Mouse (Mus musculus) heart, embryonic 16.5 days (tissue): ENCODE measurements around the gene Zdhhc5. TPM values are rescaled to one million over a fixed set of nuclear protein-coding genes. Genes with fewer than 3 reads are reported as not detected.

Source experiments
- ATAC-seq: fragments of 200-750 bp; cut with Nextera tagmentation; replicated peaks from 2 replicates; pipeline ENCODE4 v1.8.0; 2017; ENCODE audit warnings: moderate number of reproducible peaks; ENCODE audit not compliant: insufficient read depth, low FRiP score; ENCODE audit errors: extremely low read depth
- H3K27ac ChIP-seq: fragments of 300-500 bp; sonication (generic); 2 replicates; pipeline ENCODE4 v1.5.1; 2014; ENCODE audit warnings: mild to moderate bottlenecking, low read length, control low read depth, moderate library complexity
- H3K27me3 ChIP-seq: fragments of 300-500 bp; sonication (generic); 2 replicates; pipeline ENCODE4 v1.6.1; 2014; ENCODE audit warnings: low read length, mixed read lengths; ENCODE audit not compliant: control insufficient read depth, insufficient read depth
- H3K36me3 ChIP-seq: fragments of 300-500 bp; sonication (generic); 2 replicates; pipeline ENCODE4 v1.6.1; 2014; ENCODE audit not compliant: control insufficient read depth, insufficient read depth
- H3K4me1 ChIP-seq: fragments of 300-500 bp; sonication (generic); 2 replicates; pipeline ENCODE4 v1.6.1; 2014; ENCODE audit warnings: low read length, mixed read lengths; ENCODE audit not compliant: control insufficient read depth, insufficient read depth
- H3K4me2 ChIP-seq: fragments of 300-500 bp; sonication (generic); 2 replicates; pipeline ENCODE4 v1.6.1; 2014; ENCODE audit warnings: low read depth, mild to moderate bottlenecking, control low read depth, low read length
- H3K4me3 ChIP-seq: fragments of 300-500 bp; sonication (generic); 2 replicates; pipeline ENCODE4 v1.5.1; 2014; ENCODE audit warnings: mild to moderate bottlenecking, control low read depth, low read length
- H3K9ac ChIP-seq: fragments of 300-500 bp; sonication (generic); 2 replicates; pipeline ENCODE4 v1.6.1; 2014; ENCODE audit warnings: low read length, control low read depth
- H3K9me3 ChIP-seq: fragments of 300-500 bp; sonication (generic); replicated peaks from 2 replicates; pipeline ENCODE4 v1.6.1; 2016; ENCODE audit warnings: low read length; ENCODE audit not compliant: control insufficient read depth
- WGBS: fragments of 180-500 bp; shearing (Covaris S2); extraction: QIAGEN DNeasy Blood & Tissue Kit; methylation state at CpG from one replicate; pipeline ENCODE4 v1.1.7; 2014; 5-methylcytosine and 5-hydroxymethylcytosine counted together
- polyA plus RNA-seq: library from polyadenylated mRNA; unstranded; fragments of >200 nt; fragmentation: Nextera tagmentation; extraction: Ambion mirVana; gene quantifications from 2 replicates; pipeline ENCODE4 v1.2.1, GENCODE M21; 2015

Zdhhc5 gene
- 21.7 and 22.7 TPM in 2 replicates for polyA plus RNA-seq

DNA sequence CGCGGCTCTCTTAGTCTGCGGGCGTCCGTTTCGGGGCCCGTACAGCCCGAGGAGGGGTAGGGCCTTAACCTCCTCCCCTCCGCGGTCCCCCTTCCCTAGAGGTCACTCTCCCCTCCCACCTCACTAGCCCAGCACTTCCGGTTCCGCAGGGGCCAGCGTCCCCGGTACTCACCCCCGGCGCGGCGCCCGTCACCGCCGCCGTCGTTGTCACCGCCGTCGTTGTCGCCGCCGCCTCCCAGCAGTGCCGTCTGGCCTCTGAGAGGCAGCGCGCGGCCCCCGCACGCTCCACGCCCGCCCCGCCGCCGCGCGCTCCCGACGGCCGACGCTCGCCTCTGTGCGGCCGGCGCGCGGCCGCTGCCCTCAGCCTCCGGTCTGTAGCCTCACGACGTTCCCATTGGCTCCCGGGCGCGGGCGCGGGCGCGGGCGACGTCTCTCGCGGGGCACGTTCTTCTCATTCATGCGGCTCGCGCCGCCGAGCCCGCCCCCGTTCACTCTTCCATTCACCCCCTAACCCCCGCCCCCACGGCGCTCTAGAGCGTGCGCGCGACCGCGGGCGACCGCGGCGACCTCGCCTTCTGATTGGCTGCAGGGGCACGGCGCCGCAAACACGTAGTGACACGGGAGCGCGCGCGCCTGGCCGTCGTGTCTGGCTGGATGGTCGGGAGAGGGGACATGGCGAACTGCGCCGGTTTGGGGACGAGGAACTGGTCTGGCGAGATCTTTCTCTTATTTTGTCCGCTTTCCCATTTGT lies at the start of gene Zdhhc5:
TSS of gene Zdhhc5 (minus strand) at position 370 of the 751 bp plus-strand sequence.
- peak within 1 kb of the TSS; percentile 73 for H3K4me2 ChIP-seq
- H3K36me3 ChIP-seq = peaks cover 8% of the 10 kb centered on the region
- peak; percentile 91 for ATAC-seq
- peak within 1 kb of the TSS; percentile 99 for H3K9ac ChIP-seq
- H3K9me3 ChIP-seq = no peaks in the 10 kb centered on the region
- peak within 1 kb of the TSS; percentile 95 for H3K4me3 ChIP-seq
- WGBS = under 1% methylated on average over 93 of the region's 107 CpGs
- peak within 1 kb of the TSS; percentile 99 for H3K27ac ChIP-seq
- H3K27me3 ChIP-seq = no peaks in the 10 kb centered on the region
- H3K4me1 ChIP-seq = peaks cover 23% of the 10 kb centered on the region

- H3K27me3 ChIP-seq = no peaks in the 10 kb centered on the region
- no peaks in the 10 kb centered on the region for H3K9me3 ChIP-seq
- no peak overlapping the region for H3K27ac ChIP-seq
- H3K36me3 ChIP-seq = no peaks in the 10 kb centered on the region
- WGBS = 38% methylated on average over 1 of the region's 1 CpGs
- no peak overlapping the region for H3K9ac ChIP-seq
- H3K4me1 ChIP-seq = no peaks in the 10 kb centered on the region
- H3K4me2 ChIP-seq = no peak overlapping the region
- no peak overlapping the region for H3K4me3 ChIP-seq
- no peak for ATAC-seq
Observed at GRCm38 (mm10) chr2:84762818-84763217, 47.8 kb upstream of the Zdhhc5 start.

- Histone ChIP-seq H3K4me2 (no peak overlapping the region), H3K4me3 (no peak overlapping the region), H3K9ac (no peak overlapping the region), H3K27ac (no peak overlapping the region), H3K4me1 (no peaks in the 10 kb centered on the region), H3K9me3 (no peaks in the 10 kb centered on the region), H3K27me3 (no peaks in the 10 kb centered on the region), H3K36me3 (no peaks in the 10 kb centered on the region)
- 55% methylated on average over 4 of the region's 4 CpGs for WGBS
- ATAC-seq = no peak
Observed at GRCm38 (mm10) chr2:84762295-84762694, 47.3 kb upstream of the Zdhhc5 start.

- Histone ChIP-seq H3K4me3 (no peak overlapping the region), H3K9ac (no peak overlapping the region), H3K36me3 (no peaks in the 10 kb centered on the region), H3K9me3 (no peaks in the 10 kb centered on the region), H3K27ac (no peak overlapping the region), H3K4me1 (no peaks in the 10 kb centered on the region), H3K4me2 (no peak overlapping the region), H3K27me3 (no peaks in the 10 kb centered on the region)
- whole genome bisulfite sequencing = 69% methylated on average over 1 of the region's 1 CpGs
- ATAC-seq = no peak
Observed at GRCm38 (mm10) chr2:84761840-84762239, 46.9 kb upstream of the Zdhhc5 start.

DNA sequence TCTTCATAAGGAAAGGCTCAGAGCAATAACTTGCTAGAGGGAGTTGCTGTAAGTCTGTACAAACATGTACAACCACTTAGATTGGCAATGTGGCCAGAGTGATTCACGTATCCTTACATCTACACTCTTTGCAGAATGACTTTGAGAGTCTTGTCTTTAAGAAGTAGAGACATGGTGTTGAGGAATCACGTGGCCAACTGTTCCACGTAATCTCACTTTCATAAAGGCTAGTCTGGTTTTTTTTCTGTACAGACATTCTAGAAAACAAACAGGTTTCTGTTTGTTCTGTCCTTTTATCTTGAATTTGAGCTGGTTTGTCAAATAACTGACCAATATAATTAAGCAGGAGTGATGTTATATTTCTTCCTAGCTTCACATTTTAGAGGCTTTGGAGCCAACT lies 46.3 kb upstream of the Zdhhc5 start:
- Histone ChIP-seq H3K36me3 (no peaks in the 10 kb centered on the region), H3K4me1 (no peaks in the 10 kb centered on the region), H3K9me3 (no peaks in the 10 kb centered on the region), H3K4me3 (no peak overlapping the region), H3K27ac (no peak overlapping the region), H3K4me2 (no peak overlapping the region), H3K27me3 (no peaks in the 10 kb centered on the region), H3K9ac (no peak overlapping the region)
- ATAC-seq = no peak
- WGBS = 78% methylated on average over 3 of the region's 3 CpGs

- no peaks in the 10 kb centered on the region for H3K4me1 ChIP-seq
- H3K27ac ChIP-seq = no peak overlapping the region
- no peak overlapping the region for H3K4me2 ChIP-seq
- H3K4me3 ChIP-seq = no peak overlapping the region
- H3K36me3 ChIP-seq = no peaks in the 10 kb centered on the region
- no peak overlapping the region for H3K9ac ChIP-seq
- no peaks in the 10 kb centered on the region for H3K9me3 ChIP-seq
- 66% methylated on average over 8 of the region's 8 CpGs for WGBS
- ATAC-seq = no peak
- H3K27me3 ChIP-seq = no peaks in the 10 kb centered on the region
Observed at GRCm38 (mm10) chr2:84760777-84761176, 45.8 kb upstream of the Zdhhc5 start.

DNA sequence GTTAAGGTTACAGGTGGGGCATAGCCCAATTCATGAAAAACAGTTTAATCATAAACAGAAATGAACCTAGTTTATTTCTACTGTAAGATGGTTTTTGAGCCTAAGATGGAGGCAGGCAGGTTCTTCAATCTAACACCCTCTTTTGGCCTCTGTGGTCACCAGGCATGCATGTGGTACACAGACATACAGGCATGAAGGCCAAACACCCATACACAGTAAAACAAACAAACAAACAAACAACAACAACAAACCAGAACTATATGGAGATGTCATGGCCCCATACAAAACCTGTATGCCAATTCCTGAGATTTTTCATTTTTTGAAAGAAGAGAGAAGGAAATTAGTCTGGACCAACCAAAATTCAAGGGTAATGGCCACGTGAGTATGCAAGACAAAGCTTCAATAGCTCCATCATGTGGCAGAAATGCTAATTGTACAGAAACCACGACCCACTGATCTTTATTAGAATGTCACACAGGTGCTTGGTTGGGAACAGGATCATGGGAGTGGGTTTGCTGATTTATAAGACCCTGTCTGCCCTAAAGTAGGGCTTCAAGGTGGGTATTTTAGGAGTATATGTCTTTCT lies 43.7 kb upstream of the Zdhhc5 start:
- Histone ChIP-seq H3K27me3 (no peaks in the 10 kb centered on the region), H3K27ac (no peak overlapping the region), H3K9me3 (no peaks in the 10 kb centered on the region), H3K4me1 (no peaks in the 10 kb centered on the region), H3K9ac (no peak overlapping the region), H3K4me2 (no peak overlapping the region), H3K36me3 (no peaks in the 10 kb centered on the region), H3K4me3 (no peak overlapping the region)
- ATAC-seq = peak; percentile 28
- WGBS = 1% methylated on average over 2 of the region's 2 CpGs

- 55% methylated on average over 7 of the region's 7 CpGs for WGBS
- Histone ChIP-seq H3K4me1 (no peaks in the 10 kb centered on the region), H3K27me3 (no peaks in the 10 kb centered on the region), H3K4me3 (no peak overlapping the region), H3K9ac (no peak overlapping the region), H3K4me2 (no peak overlapping the region), H3K36me3 (no peaks in the 10 kb centered on the region), H3K27ac (no peak overlapping the region), H3K9me3 (no peaks in the 10 kb centered on the region)
- no peak for ATAC-seq
Observed at GRCm38 (mm10) chr2:84757026-84757682, 42.2 kb upstream of the Zdhhc5 start.

DNA sequence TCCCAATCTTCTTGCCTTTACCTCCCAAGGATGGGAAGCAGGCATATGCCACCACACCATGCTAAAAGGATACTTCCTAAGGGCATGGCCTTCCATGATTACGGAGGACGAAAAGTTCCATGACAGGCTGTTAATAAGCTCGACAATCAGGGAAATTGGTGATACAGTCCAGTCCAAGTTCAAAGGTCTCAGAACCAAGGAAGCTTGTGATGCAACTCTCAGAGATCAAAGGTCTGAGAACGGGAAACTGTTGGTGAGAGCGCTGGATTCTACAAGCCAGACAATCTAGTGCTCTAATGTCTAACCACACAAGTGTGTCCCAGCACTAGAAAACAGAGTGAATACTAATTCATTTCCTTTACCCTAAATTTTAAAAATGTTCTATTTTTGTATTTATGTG lies 41.3 kb upstream of the Zdhhc5 start:
- no peak overlapping the region for H3K9ac ChIP-seq
- ATAC-seq = no peak
- H3K36me3 ChIP-seq = no peaks in the 10 kb centered on the region
- H3K4me3 ChIP-seq = no peak overlapping the region
- H3K9me3 ChIP-seq = no peaks in the 10 kb centered on the region
- no peaks in the 10 kb centered on the region for H3K4me1 ChIP-seq
- H3K27me3 ChIP-seq = no peaks in the 10 kb centered on the region
- H3K4me2 ChIP-seq = no peak overlapping the region
- no peak overlapping the region for H3K27ac ChIP-seq
- WGBS = 61% methylated on average over 5 of the region's 5 CpGs
